Mouse (Mus musculus): Measurements from ENCODE around the gene Dpf3. TPM values are rescaled to one million over a fixed set of nuclear protein-coding genes. Genes with fewer than 3 reads are reported as not detected.

The Dpf3 gene
- polyA plus RNA-seq, 2 experiments, result 3.0 to 4.9 TPM

GRCm38 (mm10) chr12:83180561-83180960, 307.0 kb downstream of the Dpf3 start:
- Histone ChIP-seq H3K4me3 (replicated peaks; ENCODE audit: low read length) (no peak overlapping the region), H3K4me2 (replicated peaks; ENCODE audit: low read depth, low read length, severe bottlenecking) (no peak overlapping the region), H3K27me3 (ENCODE audit: control insufficient read depth, insufficient read depth, low read length) (no peaks in the 10 kb centered on the region), H3K4me1 (ENCODE audit: control insufficient read depth, insufficient read depth, low read length) (no peaks in the 10 kb centered on the region), H3K9ac (ENCODE audit: low read depth, low read length, severe bottlenecking) (no peak overlapping the region), H3K9me3 (ENCODE audit: control insufficient read depth, low read length) (no peaks in the 10 kb centered on the region), H3K27ac (replicated peaks; ENCODE audit: low read depth, low read length) (no peak overlapping the region), H3K36me3 (ENCODE audit: control insufficient read depth, insufficient read depth, low read length) (no peaks in the 10 kb centered on the region)
- DNase-seq (ENCODE audit: low spot score) (no peak), ATAC-seq (ENCODE audit: low FRiP score, low read depth) (no peak)
- TF ChIP-seq POLR2A (IDR thresholded peaks at IDR 0.05; ENCODE audit: borderline replicate concordance, extremely low read depth, insufficient read depth, insufficient read length), result no peak
- 65% methylated on average over 6 of the region's 6 CpGs for WGBS

- ATAC-seq (ENCODE audit: low FRiP score, low read depth) (no peak), DNase-seq (ENCODE audit: low spot score) (no peak)
- H3K9ac ChIP-seq (ENCODE audit: low read depth, low read length, severe bottlenecking), result no peak overlapping the region
- no peaks in the 10 kb centered on the region for H3K4me1 ChIP-seq (ENCODE audit: control insufficient read depth, insufficient read depth, low read length)
- no peaks in the 10 kb centered on the region for H3K9me3 ChIP-seq (ENCODE audit: control insufficient read depth, low read length)
- no peaks in the 10 kb centered on the region for H3K27me3 ChIP-seq (ENCODE audit: control insufficient read depth, insufficient read depth, low read length)
- no peak overlapping the region for H3K4me2 ChIP-seq (replicated peaks; ENCODE audit: low read depth, low read length, severe bottlenecking)
- H3K4me3 ChIP-seq (replicated peaks; ENCODE audit: low read length), result no peak overlapping the region
- WGBS, result 79% methylated on average over 1 of the region's 1 CpGs
- no peak for TF ChIP-seq POLR2A (IDR thresholded peaks at IDR 0.05; ENCODE audit: borderline replicate concordance, extremely low read depth, insufficient read depth, insufficient read length)
- no peaks in the 10 kb centered on the region for H3K36me3 ChIP-seq (ENCODE audit: control insufficient read depth, insufficient read depth, low read length)
- H3K27ac ChIP-seq (replicated peaks; ENCODE audit: low read depth, low read length), result no peak overlapping the region
Observed at GRCm38 (mm10) chr12:83179860-83180259, 307.7 kb downstream of the Dpf3 start.

- no peak overlapping the region for H3K9ac ChIP-seq (ENCODE audit: low read depth, low read length, severe bottlenecking)
- 53% methylated on average over 2 of the region's 2 CpGs for WGBS
- H3K9me3 ChIP-seq (ENCODE audit: control insufficient read depth, low read length), result no peaks in the 10 kb centered on the region
- H3K27me3 ChIP-seq (ENCODE audit: control insufficient read depth, insufficient read depth, low read length), result no peaks in the 10 kb centered on the region
- H3K4me2 ChIP-seq (replicated peaks; ENCODE audit: low read depth, low read length, severe bottlenecking), result no peak overlapping the region
- no peak for DNase-seq (ENCODE audit: low spot score)
- no peak overlapping the region for H3K27ac ChIP-seq (replicated peaks; ENCODE audit: low read depth, low read length)
- H3K36me3 ChIP-seq (ENCODE audit: control insufficient read depth, insufficient read depth, low read length), result no peaks in the 10 kb centered on the region
- no peak overlapping the region for H3K4me3 ChIP-seq (replicated peaks; ENCODE audit: low read length)
- ATAC-seq (ENCODE audit: low FRiP score, low read depth), result no peak
- no peaks in the 10 kb centered on the region for H3K4me1 ChIP-seq (ENCODE audit: control insufficient read depth, insufficient read depth, low read length)
- no peak for TF ChIP-seq POLR2A (IDR thresholded peaks at IDR 0.05; ENCODE audit: borderline replicate concordance, extremely low read depth, insufficient read depth, insufficient read length)
Observed at GRCm38 (mm10) chr12:83178770-83179169, 308.7 kb downstream of the Dpf3 start.

GRCm38 (mm10) chr12:83169495-83170209, 317.9 kb downstream of the Dpf3 start:
- WGBS, result 78% methylated on average over 12 of the region's 12 CpGs
- Histone ChIP-seq H3K27me3 (ENCODE audit: control insufficient read depth, insufficient read depth, low read length) (no peaks in the 10 kb centered on the region), H3K9me3 (ENCODE audit: control insufficient read depth, low read length) (no peaks in the 10 kb centered on the region), H3K36me3 (ENCODE audit: control insufficient read depth, insufficient read depth, low read length) (no peaks in the 10 kb centered on the region), H3K27ac (replicated peaks; ENCODE audit: low read depth, low read length) (no peak overlapping the region), H3K9ac (ENCODE audit: low read depth, low read length, severe bottlenecking) (no peak overlapping the region), H3K4me1 (ENCODE audit: control insufficient read depth, insufficient read depth, low read length) (0 out of 2 replicates have a peak, but pooled peaks cover 2% of the 10 kb centered on the region), H3K4me3 (replicated peaks; ENCODE audit: low read length) (no peak overlapping the region), H3K4me2 (replicated peaks; ENCODE audit: low read depth, low read length, severe bottlenecking) (no peak overlapping the region)
- ATAC-seq (ENCODE audit: low FRiP score, low read depth), result no peak
- no peak for DNase-seq (ENCODE audit: low spot score)
- TF ChIP-seq POLR2A (IDR thresholded peaks at IDR 0.05; ENCODE audit: borderline replicate concordance, extremely low read depth, insufficient read depth, insufficient read length), result no peak

GRCm38 (mm10) chr12:83168310-83168709, 319.2 kb downstream of the Dpf3 start:
- no peak for TF ChIP-seq POLR2A (IDR thresholded peaks at IDR 0.05; ENCODE audit: borderline replicate concordance, extremely low read depth, insufficient read depth, insufficient read length)

More at GRCm38 (mm10) chr12:83168310-83168709, 319.2 kb downstream of the Dpf3 start:
- ATAC-seq (ENCODE audit: low FRiP score, low read depth) (no peak), DNase-seq (ENCODE audit: low spot score) (no peak)
- Histone ChIP-seq H3K9me3 (ENCODE audit: control insufficient read depth, low read length) (no peaks in the 10 kb centered on the region), H3K4me2 (replicated peaks; ENCODE audit: low read depth, low read length, severe bottlenecking) (no peak overlapping the region), H3K36me3 (ENCODE audit: control insufficient read depth, insufficient read depth, low read length) (no peaks in the 10 kb centered on the region), H3K9ac (ENCODE audit: low read depth, low read length, severe bottlenecking) (no peak overlapping the region), H3K27me3 (ENCODE audit: control insufficient read depth, insufficient read depth, low read length) (no peaks in the 10 kb centered on the region), H3K4me3 (replicated peaks; ENCODE audit: low read length) (no peak overlapping the region), H3K4me1 (ENCODE audit: control insufficient read depth, insufficient read depth, low read length) (0 out of 2 replicates have a peak, but pooled peaks cover 2% of the 10 kb centered on the region), H3K27ac (replicated peaks; ENCODE audit: low read depth, low read length) (no peak overlapping the region)
- WGBS, result 72% methylated on average over 6 of the region's 6 CpGs

Measured in limb, embryonic 14.5 days (tissue).